Mouse (Mus musculus): ENCODE measurements around the gene Chrnd. TPM values are rescaled to one million over a fixed set of nuclear protein-coding genes. Genes with fewer than 3 reads are reported as not detected.

Chrnd gene
- polyA plus RNA-seq (2021): not detected

DNA sequence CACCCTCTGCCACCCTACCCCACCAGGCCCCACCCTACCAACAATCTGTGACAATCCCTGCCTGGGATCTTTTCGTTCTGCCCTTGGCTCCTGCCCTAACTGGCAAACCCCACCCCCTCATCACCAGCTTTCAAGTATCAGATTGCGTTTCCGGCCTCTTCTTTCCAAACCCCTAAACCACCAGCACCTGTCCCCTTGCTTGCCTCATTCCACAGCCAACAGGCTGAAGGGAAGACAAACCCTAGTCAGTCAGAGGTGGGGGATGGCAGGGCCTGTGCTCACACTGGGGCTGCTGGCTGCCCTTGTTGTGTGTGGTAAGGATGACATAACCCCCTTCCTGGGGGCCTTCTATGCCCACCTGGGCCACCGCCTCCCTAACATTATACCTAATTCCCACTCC is at the start of gene Chrnd:
Gene Chrnd, plus strand, starts transcription at position 179 of the 400 bp plus-strand sequence.
- no peak for ATAC-seq
- CTCF ChIA-PET: no interaction called here
- peaks cover 13% of the 10 kb centered on the region for H3K27me3 ChIP-seq
- POLR2A ChIA-PET: no interaction called here
- no peak for TF ChIP-seq CTCF (IDR thresholded peaks at IDR 0.05)
- in situ Hi-C loops (cut with MboI; ENCODE audit: low pct_unique_long_range_greater_than_20kb): no loop called here
- DNase-seq (ENCODE audit: low read depth, low spot score): no peak

DNA sequence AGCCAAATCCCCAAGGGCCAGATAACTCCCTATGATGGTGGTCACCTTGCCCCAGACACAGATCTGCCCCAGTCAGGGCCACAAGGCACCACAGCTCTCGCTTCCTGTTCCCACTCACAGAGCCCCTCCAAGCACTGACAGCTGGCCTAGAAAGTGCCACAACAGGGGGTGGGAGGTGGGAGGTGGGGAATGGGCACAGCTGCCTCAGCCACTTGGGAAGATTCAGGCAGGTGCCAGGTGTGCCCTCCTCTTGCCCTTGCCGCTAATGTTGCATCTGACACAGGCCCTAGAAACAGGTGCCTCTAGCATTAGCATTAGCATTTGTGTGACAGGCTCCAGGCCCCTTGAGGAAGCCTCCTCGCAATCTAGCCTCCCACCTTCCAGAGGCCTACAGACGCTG is 48.9 kb upstream of the Chrnd start:
- TF ChIP-seq CTCF (IDR thresholded peaks at IDR 0.05): no peak
- no peaks in the 10 kb centered on the region for H3K27me3 ChIP-seq
- ATAC-seq (no peak), DNase-seq (ENCODE audit: low read depth, low spot score) (no peak)
- in situ Hi-C loops (cut with MboI; ENCODE audit: low pct_unique_long_range_greater_than_20kb): no loop called here
- CTCF ChIA-PET: interaction anchor here (1.1 kb wide), 1 partner anchor 12 kb away, joined by 3 read pairs; no protein-coding TSS in a partner anchor
- POLR2A ChIA-PET: no interaction called here

- ATAC-seq: peak; percentile 71
- no peaks in the 10 kb centered on the region for H3K27me3 ChIP-seq
- in situ Hi-C loops (cut with MboI; ENCODE audit: low pct_unique_long_range_greater_than_20kb): no loop called here
- CTCF ChIA-PET: interaction anchor here (0.7 to 1.1 kb wide), 4 partner anchors 10 to 61 kb away, joined by 3 to 4 read pairs (median 3); no protein-coding TSS in a partner anchor
- POLR2A ChIA-PET: no interaction called here
- peak; percentile 41 for DNase-seq (ENCODE audit: low read depth, low spot score)
- no peak for TF ChIP-seq CTCF (IDR thresholded peaks at IDR 0.05)
Measured at GRCm38 (mm10) chr1:87142456-87142855, 48.0 kb upstream of the Chrnd start.

DNA sequence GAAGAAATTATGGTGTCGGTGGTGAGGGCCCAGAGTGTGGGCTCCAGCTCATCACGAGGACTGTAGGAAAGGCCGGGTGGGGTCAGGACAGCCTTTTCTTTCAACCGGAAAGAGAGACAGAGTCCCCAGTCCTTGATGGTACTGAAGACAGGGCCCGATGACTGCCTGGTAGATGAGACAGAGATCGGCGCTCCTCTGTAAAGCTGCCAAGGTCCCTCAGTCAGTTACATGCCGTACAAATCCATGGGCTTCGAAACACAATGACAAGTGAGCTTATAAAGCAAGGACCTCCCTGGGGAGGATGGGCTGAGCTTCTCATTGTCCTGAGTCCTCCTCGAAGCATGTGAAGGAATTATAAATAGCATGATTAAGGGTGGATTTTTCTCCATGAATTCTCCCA is 47.3 kb upstream of the Chrnd start:
- ATAC-seq (no peak), DNase-seq (ENCODE audit: low read depth, low spot score) (no peak)
- in situ Hi-C loops (cut with MboI; ENCODE audit: low pct_unique_long_range_greater_than_20kb): no loop called here
- ChIA-PET POLR2A (no interaction called here), CTCF (interaction anchor here (0.7 to 1.1 kb wide), 4 partner anchors 11 to 62 kb away, joined by 3 to 4 read pairs (median 3); no protein-coding TSS in a partner anchor)
- no peak for TF ChIP-seq CTCF (IDR thresholded peaks at IDR 0.05)
- no peaks in the 10 kb centered on the region for H3K27me3 ChIP-seq

DNA sequence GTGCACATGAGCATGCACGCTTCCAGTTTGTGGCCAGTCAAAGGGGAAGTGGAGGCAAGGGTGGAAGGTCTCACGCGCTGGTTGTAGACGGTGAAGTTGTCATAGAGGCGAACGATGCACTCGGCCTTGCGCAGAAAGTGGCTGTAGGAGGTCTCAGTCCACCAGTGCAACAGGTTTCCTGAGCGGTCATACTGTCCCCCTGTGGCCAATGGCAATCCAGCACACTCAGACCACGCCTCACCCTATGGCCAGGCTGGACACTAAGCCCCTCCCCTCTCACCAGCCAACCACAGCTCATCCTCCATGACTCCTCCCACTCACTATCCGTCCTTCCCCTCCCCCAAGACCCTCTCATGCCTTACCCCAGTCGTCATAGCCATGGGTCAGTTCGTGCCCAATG is 41.0 kb upstream of the Chrnd start:
- in situ Hi-C loops (cut with MboI; ENCODE audit: low pct_unique_long_range_greater_than_20kb): no loop called here
- ChIA-PET POLR2A (no interaction called here), CTCF (interaction anchor here (1.3 kb wide), 1 partner anchor 94 kb away, joined by 4 read pairs; no protein-coding TSS in a partner anchor)
- no peak for DNase-seq (ENCODE audit: low read depth, low spot score)
- TF ChIP-seq CTCF (IDR thresholded peaks at IDR 0.05): no peak
- no peak for ATAC-seq
- peaks cover 19% of the 10 kb centered on the region for H3K27me3 ChIP-seq

DNA sequence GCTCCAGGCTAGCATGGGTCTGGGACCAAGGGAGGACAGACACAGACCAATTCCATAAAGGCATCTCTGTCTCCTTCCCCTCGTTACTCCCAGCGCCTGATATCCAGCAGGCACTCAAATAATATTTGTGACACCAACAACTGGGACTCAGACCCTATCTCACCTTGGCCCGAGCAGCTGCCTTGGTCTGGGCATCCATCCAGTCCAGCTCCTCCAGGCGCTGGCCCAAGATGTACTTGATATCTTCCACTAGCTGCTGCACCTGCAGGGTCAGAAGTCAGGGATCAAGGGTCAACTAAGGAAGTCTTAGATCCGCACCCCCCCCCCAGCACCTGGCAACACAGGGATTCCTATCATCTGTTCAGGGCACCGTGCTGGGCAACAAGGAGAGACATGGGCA is 39.1 kb upstream of the Chrnd start:
- POLR2A ChIA-PET: no interaction called here
- ATAC-seq (no peak), DNase-seq (ENCODE audit: low read depth, low spot score) (no peak)
- no peak for TF ChIP-seq CTCF (IDR thresholded peaks at IDR 0.05)
- in situ Hi-C loops (cut with MboI; ENCODE audit: low pct_unique_long_range_greater_than_20kb): no loop called here
- H3K27me3 ChIP-seq: peaks cover 35% of the 10 kb centered on the region
- CTCF ChIA-PET: no interaction called here

DNA sequence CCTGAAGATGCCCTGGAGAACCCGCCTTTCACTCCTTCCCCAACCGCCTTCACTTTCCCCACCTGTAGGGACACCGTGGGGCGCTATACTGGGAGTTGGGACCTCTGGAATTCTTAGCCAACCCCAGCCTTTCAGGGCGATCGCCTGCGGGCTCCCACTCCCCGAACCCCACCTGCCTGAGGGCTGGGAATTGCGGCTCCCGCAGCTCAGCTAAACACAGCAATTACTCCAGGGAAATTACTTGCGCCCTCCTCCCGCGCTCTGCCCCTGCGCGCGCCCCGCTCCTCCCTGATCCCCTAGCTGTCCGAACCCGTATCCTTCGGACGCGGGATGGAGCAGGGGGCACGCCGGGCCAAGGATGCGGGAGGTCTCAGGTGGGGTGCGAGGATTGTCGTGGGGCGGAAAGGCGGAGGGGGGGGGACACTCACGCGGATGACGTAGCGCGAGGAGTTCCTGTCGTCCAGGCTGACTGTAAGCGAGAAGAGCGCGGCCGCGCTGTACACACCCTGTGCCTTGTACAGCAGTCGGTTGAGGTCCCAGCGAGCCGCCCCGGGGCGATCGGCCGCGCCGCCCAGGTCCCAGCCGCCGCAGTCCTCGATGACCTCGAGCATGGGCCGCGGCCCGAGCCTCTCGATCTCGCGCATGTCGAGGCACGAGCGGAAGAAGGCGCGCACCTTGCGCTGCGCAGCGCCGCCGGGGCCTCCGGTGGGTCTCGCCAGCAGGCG is 36.5 kb upstream of the Chrnd start:
- CTCF ChIA-PET: no interaction called here
- ATAC-seq (no peak), DNase-seq (ENCODE audit: low read depth, low spot score) (no peak)
- in situ Hi-C loops (cut with MboI; ENCODE audit: low pct_unique_long_range_greater_than_20kb): no loop called here
- TF ChIP-seq CTCF (IDR thresholded peaks at IDR 0.05): no peak
- POLR2A ChIA-PET: no interaction called here
- peaks cover 43% of the 10 kb centered on the region for H3K27me3 ChIP-seq

GRCm38 (mm10) chr1:87154501-87155120 is 35.8 kb upstream of the Chrnd start:
- CTCF ChIA-PET: no interaction called here
- no peak for ATAC-seq
- H3K27me3 ChIP-seq: peaks cover 43% of the 10 kb centered on the region
- TF ChIP-seq CTCF (IDR thresholded peaks at IDR 0.05): no peak
- no peak for DNase-seq (ENCODE audit: low read depth, low spot score)
- in situ Hi-C loops (cut with MboI; ENCODE audit: low pct_unique_long_range_greater_than_20kb): no loop called here
- POLR2A ChIA-PET: no interaction called here

DNA sequence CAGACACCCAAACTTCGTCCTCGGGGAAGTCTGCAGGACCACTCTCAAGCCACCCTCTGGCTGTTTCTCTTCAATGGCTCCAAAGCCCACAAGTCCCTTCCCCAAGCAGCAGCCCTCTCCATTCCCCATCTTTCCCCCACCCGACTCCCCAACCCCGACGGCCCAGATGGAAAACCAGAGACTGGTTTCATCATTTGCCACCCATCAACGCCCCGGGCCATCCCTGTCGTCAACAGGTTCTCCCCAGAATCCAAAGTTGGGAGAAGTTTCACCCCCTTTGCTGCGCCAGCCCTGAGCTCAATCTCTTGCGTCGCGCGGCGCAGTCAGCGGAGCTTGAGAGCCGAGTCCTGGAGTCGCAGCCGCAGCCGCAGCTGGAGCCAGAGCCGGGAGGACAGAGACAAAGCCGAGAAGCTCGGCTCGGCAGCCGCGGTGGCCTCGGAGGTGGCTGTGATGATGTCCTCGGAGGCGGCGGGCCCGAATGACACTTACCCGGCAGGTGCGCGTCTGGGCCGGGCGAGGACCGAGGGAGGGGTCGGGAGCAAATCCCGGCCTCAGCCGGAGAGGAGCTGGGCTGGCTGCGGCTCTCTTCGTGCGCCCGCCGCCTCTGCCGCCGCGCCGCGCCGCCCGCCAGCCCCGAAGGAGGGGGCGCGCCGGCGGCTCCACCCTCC is 34.7 kb upstream of the Chrnd start:
- POLR2A ChIA-PET: no interaction called here
- CTCF ChIA-PET: no interaction called here
- no peak for DNase-seq (ENCODE audit: low read depth, low spot score)
- TF ChIP-seq CTCF (IDR thresholded peaks at IDR 0.05): no peak
- in situ Hi-C loops (cut with MboI; ENCODE audit: low pct_unique_long_range_greater_than_20kb): no loop called here
- H3K27me3 ChIP-seq: peaks cover 43% of the 10 kb centered on the region
- ATAC-seq: no peak

GRCm38 (mm10) chr1:87156199-87156587 is 34.2 kb upstream of the Chrnd start, which contains the start of gene Ecel1:
Gene Ecel1, minus strand, starts transcription at chr1:87156521.
- H3K27me3 ChIP-seq: peaks cover 43% of the 10 kb centered on the region
- POLR2A ChIA-PET: no interaction called here

GRCm38 (mm10) chr1:87159396-87159795 is 31.0 kb upstream of the Chrnd start:
- POLR2A ChIA-PET: no interaction called here
- DNase-seq (ENCODE audit: low read depth, low spot score) (no peak), ATAC-seq (no peak)
- CTCF ChIA-PET: no interaction called here
- peaks cover 24% of the 10 kb centered on the region for H3K27me3 ChIP-seq
- in situ Hi-C loops (cut with MboI; ENCODE audit: low pct_unique_long_range_greater_than_20kb): no loop called here
- no peak for TF ChIP-seq CTCF (IDR thresholded peaks at IDR 0.05)

More at GRCm38 (mm10) chr1:87156199-87156587, 34.2 kb upstream of the Chrnd start, which contains the start of gene Ecel1:
- TF ChIP-seq CTCF (IDR thresholded peaks at IDR 0.05): no peak
- DNase-seq (ENCODE audit: low read depth, low spot score): no peak
- in situ Hi-C loops (cut with MboI; ENCODE audit: low pct_unique_long_range_greater_than_20kb): no loop called here
- no peak for ATAC-seq
- CTCF ChIA-PET: no interaction called here

Data from Patski (cell line).